Mouse (Mus musculus) urinary bladder, postnatal 4 days (tissue): ENCODE results near the gene Syn2.
"Not testable (repeated sequence)": the region's sequence is repeated elsewhere in the genome, so short reads cannot be mapped to it uniquely, and the experiment has no call there.

Experiments
- DNase-seq, 2 experiments: peaks; one replicate each; pipeline ENCODE4 v3.0.0; 2021 to 2022; ENCODE audit warnings: low spot score in 2 of 2

The Syn2 gene

GRCm38 (mm10) chr6:115174845-115175244 is 40.1 kb downstream of the Syn2 start:
- DNase-seq = no peak

GRCm38 (mm10) chr6:115178826-115179225 is 44.1 kb downstream of the Syn2 start:
- DNase-seq = peak in 1 of 2 experiments; percentile 19

- no peak for DNase-seq
These were observed 46.4 kb downstream of the Syn2 start for GRCm38 (mm10) chr6:115181094-115181493.

DNA sequence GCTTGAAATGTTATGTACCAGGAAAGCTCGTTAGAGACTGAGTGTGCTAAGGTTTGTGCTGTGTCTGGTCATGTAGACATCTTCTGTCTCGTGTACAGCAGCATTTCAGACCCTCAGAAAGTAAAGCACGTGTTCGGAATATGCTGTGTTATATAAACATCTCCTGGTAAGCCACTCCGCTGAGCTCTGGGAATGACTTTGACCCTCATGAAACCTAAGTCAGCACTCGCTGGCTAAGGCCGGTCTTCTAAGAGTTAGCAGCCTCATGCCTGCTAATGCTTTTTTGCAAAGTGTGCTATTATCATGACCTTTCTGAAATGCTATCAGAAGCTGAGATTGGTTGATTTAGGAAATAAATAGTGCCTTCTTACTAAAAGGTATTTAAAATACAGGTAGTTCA is 56.4 kb downstream of the Syn2 start:
- DNase-seq = no peak

- no peak for DNase-seq
These were observed 66.1 kb downstream of the Syn2 start for GRCm38 (mm10) chr6:115200753-115201152.

- no peak for DNase-seq
These were observed 68.3 kb downstream of the Syn2 start for GRCm38 (mm10) chr6:115203029-115203428.

- DNase-seq = no peak
These were observed 75.5 kb downstream of the Syn2 start for GRCm38 (mm10) chr6:115210187-115210586.

DNA sequence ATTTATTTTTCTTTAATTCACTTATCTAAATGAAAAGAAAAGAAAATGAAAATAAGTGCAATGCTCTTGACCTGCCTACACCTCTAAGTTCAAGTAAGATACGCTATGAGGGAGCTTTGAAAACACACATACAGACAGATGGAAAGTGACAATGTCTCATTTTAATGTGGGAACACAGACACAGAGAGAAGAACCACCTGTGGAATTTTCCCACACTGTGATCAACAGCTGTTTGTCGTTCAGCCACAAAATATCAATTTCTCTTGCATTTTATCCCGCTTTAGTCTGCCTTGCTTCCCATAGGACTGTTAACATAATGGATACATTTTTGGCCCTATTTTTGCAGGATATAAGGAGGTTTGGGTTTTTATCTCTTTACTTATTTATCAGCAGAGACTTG is 76.1 kb downstream of the Syn2 start:
- no peak for DNase-seq

- DNase-seq = no peak
These were observed 77.6 kb downstream of the Syn2 start for GRCm38 (mm10) chr6:115212132-115212903.

GRCm38 (mm10) chr6:115213129-115213528 is 78.4 kb downstream of the Syn2 start:
- no peak for DNase-seq

DNA sequence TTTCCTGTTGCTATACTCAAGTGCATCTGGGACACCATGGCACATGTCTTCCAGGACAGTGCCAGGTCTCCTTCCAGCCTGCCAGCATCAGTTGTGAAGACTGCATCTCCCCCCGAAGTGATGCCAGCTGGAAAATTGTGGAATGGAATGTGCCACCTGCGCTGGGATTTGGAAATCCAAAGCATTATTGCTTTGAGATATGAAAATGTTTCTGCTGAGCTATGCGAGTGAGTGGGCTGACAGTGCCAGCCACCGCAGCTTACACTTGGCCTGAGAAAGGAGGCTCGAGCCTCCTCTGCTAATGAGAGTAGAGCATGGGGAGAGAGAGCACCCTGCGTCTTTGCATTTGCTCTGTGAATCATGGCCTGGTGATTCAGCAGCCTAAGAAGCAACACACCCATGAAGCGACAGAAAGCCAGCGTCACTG is 86.5 kb downstream of the Syn2 start:
- DNase-seq = no peak

- DNase-seq = no peak
These were observed 90.8 kb downstream of the Syn2 start for GRCm38 (mm10) chr6:115225519-115225918.

DNA sequence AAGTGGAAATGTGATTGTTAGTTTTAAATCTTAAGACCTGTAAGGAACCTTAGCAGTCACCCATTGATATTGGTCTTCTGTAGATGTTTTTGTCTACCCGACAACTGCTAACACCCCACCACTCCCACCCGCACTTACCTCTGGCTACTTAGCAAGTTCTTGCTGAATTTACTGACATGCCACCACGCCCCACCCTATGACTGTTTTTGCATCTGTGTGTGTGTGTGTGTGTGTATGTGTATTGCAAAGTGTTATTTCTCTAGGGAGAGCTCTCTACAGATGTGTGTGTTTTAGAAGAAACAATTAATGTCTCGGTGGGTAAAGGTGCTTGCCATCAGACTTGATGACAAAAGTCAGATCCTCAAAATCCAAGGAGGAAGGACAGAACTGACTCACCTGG is 92.3 kb downstream of the Syn2 start, which contains the start of gene Gm17482:
Gene Gm17482 (plus strand): TSS at position 301 of the 400 bp plus-strand sequence.
- no peak for DNase-seq

DNA sequence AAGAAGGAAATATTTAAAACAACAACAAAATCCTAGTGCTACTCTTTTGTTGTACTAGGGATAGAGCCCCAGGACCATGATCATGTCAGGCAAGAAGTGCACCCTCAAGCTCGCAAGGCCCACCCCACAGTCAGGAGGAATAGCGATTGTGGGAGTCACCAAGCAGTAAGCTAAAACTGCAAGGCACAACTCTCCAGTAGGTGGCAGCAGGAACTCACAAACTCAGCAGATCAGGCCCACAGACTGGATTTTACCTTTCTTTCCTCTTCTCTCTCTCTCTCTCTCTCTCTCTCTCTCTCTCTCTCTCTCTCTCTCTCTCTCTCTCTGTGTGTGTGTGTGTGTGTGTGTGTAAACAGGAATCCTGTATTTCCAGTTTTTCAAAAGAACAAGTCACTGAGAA is 92.8 kb downstream of the Syn2 start:
- DNase-seq = peak; percentile 60 to 82

DNA sequence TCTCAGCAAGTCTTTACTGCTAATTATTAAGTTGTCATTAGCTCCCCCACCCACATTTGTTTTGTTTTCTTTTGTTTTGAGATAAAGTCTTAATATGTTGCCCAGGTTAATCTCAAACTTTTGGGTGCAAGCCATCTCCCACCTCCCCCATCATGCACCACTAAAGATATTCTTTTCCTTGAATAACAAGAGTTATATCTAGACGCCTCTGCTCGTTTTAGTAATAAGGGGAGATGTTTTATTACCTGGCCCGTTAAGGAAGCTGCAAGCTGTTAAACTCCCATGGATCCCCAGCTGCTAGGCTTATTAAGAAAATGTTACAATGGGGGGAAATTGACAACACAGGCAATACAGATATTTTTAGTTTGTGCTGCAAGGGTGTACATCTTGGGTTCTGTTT is 95.9 kb downstream of the Syn2 start:
- no peak for DNase-seq

DNA sequence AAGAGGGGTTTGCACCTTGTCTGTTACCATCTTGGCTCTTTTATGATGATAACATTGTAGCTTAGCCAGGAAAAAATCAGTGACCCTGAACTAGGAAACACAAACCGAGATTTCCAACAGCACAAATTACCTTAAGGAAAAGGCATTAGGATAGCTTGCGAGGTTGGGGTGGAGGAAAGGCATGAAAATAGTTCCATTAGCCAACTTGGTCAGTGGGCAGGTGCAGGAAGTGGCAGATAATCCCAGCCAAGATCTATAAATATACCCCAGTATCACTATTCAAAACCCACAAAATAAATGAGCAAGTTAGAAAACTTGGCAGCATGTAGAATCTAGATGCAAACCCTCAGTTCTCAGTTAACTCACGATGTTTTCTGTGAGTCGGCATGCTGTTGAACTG is 97.1 kb downstream of the Syn2 start:
- no peak for DNase-seq

GRCm38 (mm10) chr6:115232562-115232961 is 97.9 kb downstream of the Syn2 start:
- DNase-seq = no peak

DNA sequence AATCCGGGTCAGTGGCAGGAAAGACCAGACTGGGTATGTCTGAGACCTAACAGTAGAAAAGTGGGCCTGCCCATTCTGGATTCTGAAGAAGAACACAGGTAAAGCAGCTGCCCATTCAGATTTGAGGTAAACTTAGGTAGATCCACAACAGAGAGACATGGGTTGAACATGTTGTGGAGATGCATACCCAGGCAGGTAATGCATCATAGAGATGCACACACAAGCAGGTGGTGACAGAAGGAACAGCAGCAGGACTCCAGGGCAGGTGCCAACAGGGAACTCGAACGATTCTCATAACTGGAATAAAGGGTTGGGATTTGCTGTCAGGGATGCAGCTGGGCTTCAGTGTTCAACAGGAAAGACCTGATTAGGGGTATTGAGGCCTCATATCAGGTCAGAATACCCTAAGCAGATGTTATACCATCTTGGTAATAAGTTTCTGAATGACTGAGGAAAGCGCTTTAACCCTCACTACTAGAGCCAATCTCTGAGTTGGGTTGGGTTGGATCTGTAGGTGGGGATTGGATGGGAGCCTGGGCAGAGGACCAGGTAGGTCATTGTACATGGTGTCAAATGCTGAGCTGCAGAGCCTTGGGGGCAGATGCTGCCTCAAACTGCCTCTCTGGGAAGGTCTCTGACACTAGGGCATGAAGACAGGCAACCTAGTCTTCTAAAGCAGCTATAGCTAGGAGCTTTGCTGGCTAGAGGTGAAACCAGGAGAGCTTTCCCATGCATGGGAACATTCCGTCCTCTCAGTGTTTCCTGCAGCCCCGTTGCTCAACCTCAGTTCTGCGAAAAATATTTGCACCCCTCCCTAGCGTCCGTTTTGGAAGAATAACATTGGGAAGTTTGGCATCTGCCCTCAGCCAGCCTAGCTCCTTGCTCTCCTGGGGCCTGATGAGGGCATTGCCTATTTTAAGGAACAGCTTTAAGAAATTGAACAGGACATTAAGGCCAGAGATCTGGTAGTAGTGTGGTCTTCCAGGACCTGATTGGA is 103.6 kb downstream of the Syn2 start:
- DNase-seq = peak in 1 of 2 experiments; percentile 9

DNA sequence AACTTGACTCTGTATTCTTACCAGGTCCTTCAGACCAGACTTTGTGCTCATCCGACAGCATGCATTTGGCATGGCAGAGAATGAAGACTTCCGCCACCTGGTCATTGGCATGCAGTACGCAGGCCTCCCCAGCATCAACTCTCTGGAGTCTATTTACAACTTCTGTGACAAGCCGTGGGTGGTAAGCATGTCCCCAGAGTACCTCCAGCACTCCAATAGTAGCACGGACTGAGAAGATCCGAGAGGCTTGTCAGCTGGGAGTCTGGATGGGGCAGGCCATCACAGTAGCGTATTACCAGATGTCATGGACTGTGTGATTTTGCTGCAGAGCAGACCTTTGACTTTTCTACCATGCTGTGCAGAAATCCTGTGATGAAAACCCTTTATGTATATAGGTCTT is 104.6 kb downstream of the Syn2 start:
- DNase-seq = no peak

DNA sequence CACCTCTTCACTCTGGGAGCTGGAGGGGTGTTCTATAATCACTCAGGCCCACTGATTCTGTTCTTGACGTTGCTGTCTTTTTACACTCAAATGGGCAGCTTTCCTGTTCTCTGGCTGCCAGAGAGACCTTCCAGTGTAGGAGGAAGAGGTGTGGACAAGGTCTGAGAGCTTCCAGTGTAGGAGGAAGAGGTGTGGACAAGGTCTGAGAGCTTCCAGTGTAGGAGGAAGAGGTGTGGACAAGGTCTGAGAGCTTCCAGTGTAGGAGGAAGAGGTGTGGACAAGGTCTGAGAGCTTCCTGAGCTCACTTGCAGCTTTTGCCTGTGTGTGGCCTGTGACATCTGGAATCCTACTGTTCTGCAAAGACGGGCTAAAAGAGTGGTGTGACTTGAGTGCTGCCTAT is 105.7 kb downstream of the Syn2 start:
- DNase-seq = not testable (repeated sequence)

GRCm38 (mm10) chr6:115241131-115241699 is 106.5 kb downstream of the Syn2 start:
- no peak for DNase-seq

- no peak for DNase-seq
These were observed 107.2 kb downstream of the Syn2 start for GRCm38 (mm10) chr6:115241939-115242338.
